Mouse (Mus musculus) CD4-positive, CD25-positive, alpha-beta regulatory T cell, adult 2 months (primary cell): ENCODE measurements around the gene Dusp1.

Experiments used
- DNase-seq: peaks from one replicate; pipeline ENCODE4 v3.0.0-alpha.2; 2012; ENCODE audit warnings: low read depth, low spot score

Gene Dusp1

DNA sequence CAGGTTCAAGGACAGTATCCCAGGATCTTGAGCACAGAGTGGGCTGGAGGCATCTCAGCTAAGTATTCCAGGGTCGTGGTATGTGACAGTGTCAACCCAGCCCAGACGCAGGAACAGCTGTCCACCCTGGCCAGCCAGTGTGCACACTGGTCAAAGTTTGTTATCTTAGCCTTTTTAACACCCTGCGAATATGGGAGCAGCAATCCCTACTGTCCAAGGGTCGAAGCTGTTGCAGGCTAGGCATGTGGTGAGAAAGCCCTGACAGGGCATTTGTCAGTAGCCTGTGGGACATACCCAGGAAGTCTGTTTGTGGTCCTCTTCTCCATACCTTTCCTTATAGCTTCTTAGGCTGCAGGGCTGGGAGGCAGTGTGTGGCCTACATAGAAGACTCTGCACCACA lies 22.1 kb upstream of the Dusp1 start:
- no peak for DNase-seq

DNA sequence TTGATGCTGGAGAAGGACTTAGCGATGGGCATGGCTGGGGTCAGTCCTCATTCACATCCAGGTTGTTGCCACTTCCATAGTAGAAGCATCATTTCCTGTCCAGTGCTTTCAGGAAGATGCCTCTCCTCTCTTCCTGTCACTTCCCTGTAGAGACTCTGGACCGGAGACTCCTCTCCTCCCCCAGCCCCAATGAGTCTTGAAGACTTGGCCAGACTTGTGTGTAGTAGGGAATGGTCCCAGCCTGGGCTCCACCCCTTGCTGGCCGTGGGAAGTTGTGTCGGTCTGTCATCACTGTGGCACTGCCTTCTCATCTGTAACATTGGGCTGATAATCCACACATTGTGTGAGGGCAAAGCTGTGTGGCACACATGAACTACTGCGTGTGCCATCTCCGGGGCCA lies 21.7 kb upstream of the Dusp1 start:
- DNase-seq = no peak

DNA sequence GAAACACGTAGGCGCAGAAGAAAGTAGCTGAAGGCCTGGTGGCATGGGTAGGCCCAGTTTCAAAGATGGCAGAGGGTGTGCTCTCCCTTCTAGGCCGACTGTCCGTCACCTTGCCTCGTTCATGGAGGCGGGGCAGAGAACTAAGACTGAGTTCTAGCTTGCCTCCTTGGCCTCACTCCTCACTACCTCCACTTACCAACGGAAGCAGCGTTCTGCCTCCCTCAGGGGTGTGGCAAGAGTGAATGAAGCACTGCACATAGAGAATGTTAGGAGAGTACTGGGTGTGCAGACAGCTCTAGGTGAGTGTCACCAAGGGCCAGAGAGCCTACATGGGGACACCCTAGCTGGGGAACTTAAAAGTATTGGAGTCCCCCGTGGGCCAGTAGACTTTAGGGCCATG lies 21.1 kb upstream of the Dusp1 start:
- no peak for DNase-seq

- DNase-seq = no peak
Observed at GRCm38 (mm10) chr17:26582297-26582696, 20.4 kb upstream of the Dusp1 start.

DNA sequence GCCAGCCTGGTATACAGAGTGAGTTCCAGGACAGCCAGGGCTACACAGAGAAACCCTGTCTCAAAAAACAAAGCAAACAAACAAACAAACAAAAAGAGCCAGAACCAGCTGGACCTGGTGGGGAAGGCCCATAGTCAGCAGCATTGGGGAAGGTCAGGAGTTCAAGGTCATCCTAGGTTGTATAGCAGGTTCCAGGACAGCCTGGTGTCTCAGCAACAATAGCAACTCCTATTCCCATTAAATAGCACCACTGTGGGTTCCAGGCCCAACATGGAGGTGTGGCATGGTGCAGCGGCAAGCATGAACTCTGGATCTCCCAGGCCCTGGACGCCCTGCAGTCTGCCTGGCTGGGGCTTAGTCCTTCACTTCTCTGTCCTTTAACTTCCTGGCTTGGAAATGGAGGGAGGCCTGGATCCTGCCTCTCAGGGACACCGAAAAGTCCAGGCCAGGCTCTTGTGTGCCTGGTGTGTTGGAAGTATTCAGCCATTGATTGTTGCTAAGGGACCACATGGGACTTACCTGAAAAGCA lies 19.0 kb upstream of the Dusp1 start:
- no peak for DNase-seq

DNA sequence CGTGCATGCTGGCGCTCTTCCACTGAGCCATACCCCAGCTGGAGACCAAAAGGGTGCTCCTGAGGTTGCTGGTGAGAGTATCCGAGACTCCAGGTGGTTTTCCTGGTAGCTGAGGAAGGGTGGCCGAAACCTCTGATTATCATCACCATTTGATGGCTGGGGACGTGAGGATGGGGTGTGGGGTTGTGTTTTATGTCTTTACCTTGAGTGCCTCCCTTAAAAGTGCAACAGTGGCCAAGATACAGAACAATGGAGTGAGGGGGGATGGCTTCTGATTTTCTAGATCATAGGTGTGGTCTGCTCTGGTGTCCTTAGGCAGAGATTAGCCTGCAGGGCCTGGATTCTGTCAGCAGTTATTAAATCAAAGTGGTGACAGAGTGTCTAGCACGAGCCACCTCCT lies 17.5 kb upstream of the Dusp1 start:
- no peak for DNase-seq

DNA sequence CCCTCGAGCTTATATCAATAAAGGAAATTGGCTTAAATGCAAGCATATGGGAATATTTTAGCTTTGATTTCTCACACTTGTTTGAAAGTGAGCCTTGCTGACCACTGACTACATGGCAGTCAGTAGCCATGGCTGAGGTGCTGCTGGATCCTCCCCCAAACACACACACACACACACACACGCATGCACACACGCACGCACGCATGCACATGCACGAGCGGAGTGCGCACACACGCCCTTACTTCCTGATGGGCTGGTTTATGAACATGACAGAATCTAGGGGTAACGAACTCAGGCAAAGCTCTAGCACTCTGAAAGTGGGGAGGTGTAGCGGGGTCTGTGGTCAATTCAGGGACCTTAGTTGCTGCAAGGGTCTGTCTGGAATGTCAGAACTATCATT lies 16.8 kb upstream of the Dusp1 start:
- DNase-seq = no peak

GRCm38 (mm10) chr17:26578162-26578561 lies 16.2 kb upstream of the Dusp1 start:
- no peak for DNase-seq

GRCm38 (mm10) chr17:26577309-26577708 lies 15.4 kb upstream of the Dusp1 start:
- DNase-seq = no peak

DNA sequence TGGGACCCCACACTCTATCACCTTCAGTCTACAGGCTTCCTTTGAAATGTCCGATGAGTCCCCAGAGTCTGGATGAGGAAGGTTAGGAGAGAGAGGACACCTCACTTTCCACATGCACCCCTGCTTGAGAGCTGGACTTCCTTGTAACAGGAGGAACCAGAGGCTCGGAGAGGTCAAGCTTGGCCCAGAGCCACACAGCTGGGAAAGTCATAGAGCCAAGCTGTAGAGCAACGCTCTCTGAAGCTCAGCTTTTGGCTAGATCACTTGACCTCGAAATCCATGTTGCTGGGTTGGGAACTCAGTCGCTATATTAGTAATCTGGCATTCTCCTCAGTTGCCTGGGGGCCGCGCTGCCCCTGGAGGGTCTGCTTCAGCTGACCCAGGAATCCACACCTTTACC lies 14.9 kb upstream of the Dusp1 start:
- DNase-seq = no peak

GRCm38 (mm10) chr17:26575786-26576690 lies 14.1 kb upstream of the Dusp1 start:
- DNase-seq = no peak

DNA sequence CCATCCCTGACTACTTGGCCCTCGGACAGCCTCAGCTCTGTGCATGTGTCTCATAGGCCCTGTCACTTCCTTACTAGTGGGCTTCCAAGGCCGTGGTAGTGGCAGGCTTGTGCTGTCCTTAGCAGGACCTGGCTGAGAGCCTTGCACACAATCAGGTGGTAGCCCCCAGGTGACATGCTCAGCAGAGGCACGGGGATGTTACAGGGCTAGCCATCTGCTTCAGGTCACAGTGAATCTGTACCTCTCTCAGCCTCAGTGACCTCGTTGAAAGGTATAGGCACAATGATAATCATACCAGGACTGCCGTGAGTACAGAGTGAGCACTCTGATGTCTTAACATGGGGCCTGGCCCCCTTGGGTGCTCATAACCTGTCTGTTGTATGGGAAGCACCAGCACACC lies 12.8 kb upstream of the Dusp1 start:
- no peak for DNase-seq

- DNase-seq = no peak
Observed at GRCm38 (mm10) chr17:26574118-26574517, 12.2 kb upstream of the Dusp1 start.

GRCm38 (mm10) chr17:26572265-26572664 lies 10.3 kb upstream of the Dusp1 start:
- DNase-seq = peak; percentile 81

DNA sequence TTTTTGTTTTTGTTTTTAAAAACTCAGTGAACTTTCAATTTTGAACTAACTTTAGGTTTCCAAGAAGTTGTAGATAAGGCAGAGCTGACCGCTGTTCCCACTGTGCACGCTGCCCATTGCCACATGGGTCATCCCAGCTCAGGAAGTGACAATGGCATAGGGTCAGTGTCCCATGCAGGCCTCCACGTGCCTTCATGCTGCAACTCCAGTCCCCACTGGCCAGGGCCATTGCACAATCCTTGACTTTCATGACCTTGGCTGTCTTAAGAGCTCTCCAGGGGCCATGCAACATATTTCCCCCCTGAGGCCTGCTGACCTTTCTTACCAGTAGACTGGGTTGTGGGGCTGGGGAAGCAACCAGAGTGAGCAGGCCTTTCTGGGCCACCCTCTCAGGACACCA lies 9.4 kb upstream of the Dusp1 start:
- no peak for DNase-seq

- DNase-seq = peak; percentile 82
Observed at GRCm38 (mm10) chr17:26570651-26571118, 8.8 kb upstream of the Dusp1 start.

- no peak for DNase-seq
Observed at GRCm38 (mm10) chr17:26569594-26570350, 7.8 kb upstream of the Dusp1 start.

DNA sequence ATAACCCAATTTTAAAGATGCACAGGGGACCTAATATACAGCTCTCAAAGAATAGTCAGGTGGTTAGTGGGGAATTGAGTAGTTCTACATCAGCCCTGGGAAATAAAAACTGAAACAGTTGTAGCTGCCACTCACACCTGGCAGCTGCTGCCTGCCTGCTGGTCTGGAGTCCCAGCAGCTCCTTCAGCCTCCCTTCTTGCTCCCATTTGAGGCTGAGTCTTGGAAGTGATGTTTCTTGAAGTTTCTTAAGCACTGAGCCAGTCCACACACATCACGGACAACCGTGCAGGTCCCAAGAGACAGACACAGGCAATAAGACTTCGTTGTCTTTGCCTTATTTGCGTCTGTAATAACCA lies 5.9 kb upstream of the Dusp1 start:
- DNase-seq = no peak

GRCm38 (mm10) chr17:26567142-26567817 lies 5.4 kb upstream of the Dusp1 start:
- DNase-seq = no peak

DNA sequence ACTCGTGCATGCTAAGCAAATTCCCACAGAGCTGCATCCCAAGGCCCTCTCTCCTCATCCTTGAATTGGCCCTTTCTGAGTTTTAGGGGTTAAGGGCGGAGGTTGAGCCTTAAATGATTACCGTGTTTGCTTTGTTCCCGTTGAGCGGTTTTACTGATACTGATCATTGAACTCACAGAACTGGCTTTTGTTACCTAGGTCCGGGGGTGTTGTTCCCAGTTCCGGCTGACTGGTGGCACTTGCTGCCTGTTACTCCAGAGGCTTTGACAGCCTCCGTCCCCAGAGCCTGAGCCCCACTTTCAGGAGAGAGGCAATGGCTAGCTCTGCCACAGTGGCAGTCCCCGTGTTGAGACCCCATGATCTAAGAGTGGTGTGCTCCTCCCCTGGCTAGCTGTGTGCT lies 2.5 kb upstream of the Dusp1 start:
- DNase-seq = no peak

DNA sequence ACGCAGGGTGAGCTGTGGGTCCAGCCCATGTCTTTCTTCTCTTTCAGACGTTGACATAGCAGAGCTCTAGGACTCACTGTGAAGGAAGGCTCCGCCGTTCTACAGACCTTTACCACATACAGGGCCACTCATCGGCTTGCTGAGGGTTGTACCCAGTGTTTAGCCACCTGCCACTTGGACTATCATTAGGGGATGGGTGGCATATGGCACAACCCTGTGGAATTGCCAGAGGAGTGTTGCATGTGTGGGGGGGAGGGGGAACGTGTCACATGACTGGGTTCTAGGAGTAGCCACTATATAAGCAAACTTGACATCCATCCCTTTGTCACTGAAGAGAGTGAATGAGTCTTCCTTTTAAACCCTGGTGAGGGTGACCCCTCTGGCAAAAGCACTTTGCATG lies 1.5 kb upstream of the Dusp1 start:
- no peak for DNase-seq

- DNase-seq = no peak
Observed at GRCm38 (mm10) chr17:26562292-26562691, 364 bp upstream of the Dusp1 start.
